Mouse (Mus musculus): ENCODE measurements around the gene Nek8. TPM values are rescaled to one million over a fixed set of nuclear protein-coding genes. Genes with fewer than 3 reads are reported as not detected.

The Nek8 gene
- polyA plus RNA-seq, 1 experiment from 2014 or later: 11.3 TPM

DNA sequence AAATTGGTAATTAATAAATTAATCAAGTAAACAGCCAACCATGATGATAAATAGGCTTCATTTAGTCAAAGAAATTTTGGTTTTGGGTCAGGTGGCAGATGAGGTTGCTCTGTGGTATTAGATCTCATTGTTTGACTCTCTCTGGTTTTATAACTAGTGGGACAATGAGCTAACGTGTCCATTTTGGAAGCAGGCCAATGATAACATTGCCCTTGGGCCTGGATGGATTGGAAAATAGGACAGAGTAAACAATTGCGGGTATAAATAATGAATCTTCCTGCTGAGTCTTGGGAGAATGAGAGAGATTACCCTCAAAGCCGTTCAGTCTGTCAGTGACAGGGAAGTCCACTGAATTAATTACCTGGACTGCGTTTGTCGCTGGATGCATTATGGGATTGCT lies 55.3 kb downstream of the Nek8 start:
- Histone ChIP-seq H3K27ac (no peak overlapping the region), H3K4me3 (no peak overlapping the region), H3K36me3 (peaks cover 6% of the 10 kb centered on the region; the same call in 1 of the 2 replicates), H3K9me3 (no peaks in the 10 kb centered on the region), H3K27me3 (ENCODE audit: insufficient read depth, poor library complexity, severe bottlenecking) (no peaks in the 10 kb centered on the region), H3K4me1 (replicated peaks) (peaks cover 12% of the 10 kb centered on the region)
- 86% methylated on average over 5 of the region's 5 CpGs for WGBS
- no peak for DNase-seq (ENCODE audit: low spot score)

DNA sequence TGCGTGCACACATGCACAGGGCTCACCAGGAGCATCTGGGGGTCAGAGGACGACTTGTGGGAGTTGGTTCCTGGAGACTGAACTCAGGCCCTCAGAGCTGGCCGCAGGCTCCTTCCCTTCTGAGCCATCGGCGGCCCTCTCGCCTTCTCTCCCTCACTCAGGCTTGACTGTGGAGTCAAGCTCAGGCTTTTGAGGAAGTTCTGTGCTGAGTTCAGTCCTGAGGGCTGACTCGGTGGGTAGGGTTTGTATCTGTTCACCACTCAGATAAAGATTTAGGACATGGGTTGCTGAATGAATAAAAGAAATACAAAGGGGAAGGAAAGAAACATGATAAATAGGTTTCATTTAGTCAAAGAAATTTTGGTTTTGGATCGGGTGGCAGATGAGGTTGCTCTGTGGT lies 56.6 kb downstream of the Nek8 start:
- no peak for DNase-seq (ENCODE audit: low spot score)
- Histone ChIP-seq H3K4me1 (replicated peaks) (peaks cover 21% of the 10 kb centered on the region), H3K27ac (no peak overlapping the region), H3K9me3 (no peaks in the 10 kb centered on the region), H3K27me3 (ENCODE audit: insufficient read depth, poor library complexity, severe bottlenecking) (no peaks in the 10 kb centered on the region), H3K4me3 (no peak overlapping the region), H3K36me3 (peaks cover 6% of the 10 kb centered on the region; the same call in 1 of the 2 replicates)
- 74% methylated on average over 8 of the region's 8 CpGs for WGBS

DNA sequence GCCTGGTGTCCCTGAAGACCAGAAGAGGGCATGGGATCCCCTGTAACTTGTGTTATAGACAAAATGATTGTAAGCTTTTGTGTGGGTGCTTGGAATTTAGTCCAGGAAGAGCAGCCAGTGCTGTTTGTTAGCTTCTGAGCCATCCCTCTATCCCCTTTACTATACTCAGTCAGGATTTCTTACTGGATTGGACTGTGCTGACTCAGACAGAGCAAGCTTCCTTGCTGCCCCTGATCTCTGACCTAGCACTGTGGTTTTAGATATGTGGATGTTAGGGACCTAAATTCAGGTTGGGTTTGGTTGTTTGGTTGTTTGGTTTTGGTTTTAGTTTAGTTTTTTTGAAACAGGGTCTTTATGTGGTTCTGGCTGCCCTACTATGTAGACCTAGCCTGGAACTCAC lies 58.0 kb downstream of the Nek8 start:
- Histone ChIP-seq H3K27ac (no peak overlapping the region), H3K9me3 (no peaks in the 10 kb centered on the region), H3K36me3 (peaks cover 5% of the 10 kb centered on the region; the same call in 1 of the 2 replicates), H3K27me3 (ENCODE audit: insufficient read depth, poor library complexity, severe bottlenecking) (no peaks in the 10 kb centered on the region), H3K4me3 (no peak overlapping the region), H3K4me1 (replicated peaks) (peaks cover 35% of the 10 kb centered on the region)
- no peak for DNase-seq (ENCODE audit: low spot score)

DNA sequence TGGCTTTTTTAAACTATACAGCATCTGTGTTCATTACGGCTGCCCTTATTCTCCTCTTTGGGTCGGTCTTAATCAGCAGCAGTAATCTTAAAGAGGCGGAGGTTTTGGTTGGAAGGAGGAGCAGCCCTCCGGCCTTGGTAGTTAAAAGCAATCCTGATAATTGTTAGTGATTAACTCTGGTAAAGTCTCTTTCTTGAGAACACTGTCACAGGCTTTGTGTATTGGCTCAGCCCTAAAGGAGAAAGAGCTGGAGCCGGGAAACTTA lies 60.4 kb downstream of the Nek8 start:
- WGBS: 20% methylated on average over 5 of the region's 5 CpGs
- H3K9me3 ChIP-seq: no peaks in the 10 kb centered on the region
- peaks cover 38% of the 10 kb centered on the region for H3K4me1 ChIP-seq (replicated peaks)
- no peak for DNase-seq (ENCODE audit: low spot score)
- peak overlapping the region; percentile 97 for H3K27ac ChIP-seq
- no peaks in the 10 kb centered on the region for H3K36me3 ChIP-seq
- H3K4me3 ChIP-seq: peak overlapping the region; percentile 72
- H3K27me3 ChIP-seq (ENCODE audit: insufficient read depth, poor library complexity, severe bottlenecking): no peaks in the 10 kb centered on the region

Other genes with a start within 250 kb of the Nek8 start
- 8.8 and 19.3 TPM in 2 replicates for gene Sez6, start 245.9 kb downstream of the Nek8 start, polyA plus RNA-seq (2016; fragmentation: Nextera tagmentation; extraction: Ambion mirVana)
- gene Phf12, start 193.9 kb downstream of the Nek8 start, polyA plus RNA-seq (2016; fragmentation: Nextera tagmentation; extraction: Ambion mirVana): 14.5 and 19.7 TPM in 2 replicates
- 16.6 and 17.0 TPM in 2 replicates for gene Dhrs13, start 144.4 kb downstream of the Nek8 start, polyA plus RNA-seq (2016; fragmentation: Nextera tagmentation; extraction: Ambion mirVana)
- 73.0 and 76.3 TPM in 2 replicates for gene Flot2, start 138.7 kb downstream of the Nek8 start, polyA plus RNA-seq (2016; fragmentation: Nextera tagmentation; extraction: Ambion mirVana)
- 40.6 and 41.4 TPM in 2 replicates for gene Eral1, start 96.3 kb downstream of the Nek8 start, polyA plus RNA-seq (2016; fragmentation: Nextera tagmentation; extraction: Ambion mirVana)
- gene Fam222b, start 82.0 kb downstream of the Nek8 start, polyA plus RNA-seq (2016; fragmentation: Nextera tagmentation; extraction: Ambion mirVana): 29.2 and 33.8 TPM in 2 replicates
- 124 and 163 TPM in 2 replicates for gene Traf4, start 11.1 kb downstream of the Nek8 start, polyA plus RNA-seq (2016; fragmentation: Nextera tagmentation; extraction: Ambion mirVana)
- 7.0 and 8.9 TPM in 2 replicates for gene Tlcd1, start within 50 bp of the Nek8 start, polyA plus RNA-seq (2016; fragmentation: Nextera tagmentation; extraction: Ambion mirVana)
- gene Rpl23a, start 6.9 kb upstream of the Nek8 start, polyA plus RNA-seq (2016; fragmentation: Nextera tagmentation; extraction: Ambion mirVana): 1,007 and 1,099 TPM in 2 replicates
- 71.8 and 80.5 TPM in 2 replicates for gene Rab34, start 11.8 kb upstream of the Nek8 start, polyA plus RNA-seq (2016; fragmentation: Nextera tagmentation; extraction: Ambion mirVana)
- gene Proca1, start 16.7 kb upstream of the Nek8 start, polyA plus RNA-seq (2016; fragmentation: Nextera tagmentation; extraction: Ambion mirVana): 1.6 and 1.8 TPM in 2 replicates
- gene Sdf2, start 69.1 kb upstream of the Nek8 start, polyA plus RNA-seq (2016; fragmentation: Nextera tagmentation; extraction: Ambion mirVana): 53.6 and 63.8 TPM in 2 replicates
- 35.0 and 36.3 TPM in 2 replicates for gene Supt6, start 69.3 kb upstream of the Nek8 start, polyA plus RNA-seq (2016; fragmentation: Nextera tagmentation; extraction: Ambion mirVana)
- 53.2 and 65.6 TPM in 2 replicates for gene 2610507B11Rik, start 85.1 kb upstream of the Nek8 start, polyA plus RNA-seq (2016; fragmentation: Nextera tagmentation; extraction: Ambion mirVana)
- gene BC030499, start 114.2 kb upstream of the Nek8 start, polyA plus RNA-seq (2016; fragmentation: Nextera tagmentation; extraction: Ambion mirVana): 0.52 and 0.93 TPM in 2 replicates
- gene Spag5, start 124.9 kb upstream of the Nek8 start, polyA plus RNA-seq (2016; fragmentation: Nextera tagmentation; extraction: Ambion mirVana): 53.2 and 62.7 TPM in 2 replicates
- gene Aldoc, start 146.3 kb upstream of the Nek8 start, polyA plus RNA-seq (2016; fragmentation: Nextera tagmentation; extraction: Ambion mirVana): 2.5 and 3.1 TPM in 2 replicates
- gene Pigs, start 151.7 kb upstream of the Nek8 start, polyA plus RNA-seq (2016; fragmentation: Nextera tagmentation; extraction: Ambion mirVana): 74.6 and 82.9 TPM in 2 replicates
- gene Unc119, start 166.8 kb upstream of the Nek8 start, polyA plus RNA-seq (2016; fragmentation: Nextera tagmentation; extraction: Ambion mirVana): 59.1 and 76.7 TPM in 2 replicates
- gene Foxn1, start 209.9 kb upstream of the Nek8 start, polyA plus RNA-seq (2016; fragmentation: Nextera tagmentation; extraction: Ambion mirVana): not detected in 2 replicates
- gene Slc13a2, start 245.5 kb upstream of the Nek8 start, polyA plus RNA-seq (2016; fragmentation: Nextera tagmentation; extraction: Ambion mirVana): not detected in 2 replicates